In the genomic region with DNA sequence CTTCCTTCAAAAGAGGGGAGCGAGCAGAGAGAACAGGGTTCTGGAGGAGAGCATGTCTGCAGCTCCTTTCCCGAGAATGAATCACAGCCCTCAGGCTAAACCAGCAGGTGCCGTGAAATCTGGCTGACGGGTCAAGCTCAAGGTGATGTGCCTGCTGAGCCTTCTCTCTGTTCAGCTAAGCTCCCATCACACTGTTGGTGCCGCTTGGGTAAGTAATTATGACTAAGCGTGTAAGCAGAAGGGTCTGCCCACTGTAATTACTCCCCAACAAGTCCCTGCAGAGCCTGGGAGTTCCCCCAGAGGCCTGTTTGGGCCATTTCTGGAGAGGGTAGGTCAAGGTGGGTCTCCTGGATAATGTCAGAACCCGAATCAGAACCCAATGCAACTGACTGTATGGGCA, we compare ENCODE assay signal across 11 mouse cellular contexts.
DNase-seq lines count a peak whose midpoint lies in the region; ATAC-seq lines count a peak whose summit lies in the region.
"Had no signal": no experiment of that assay in that cellular context is flagged by ENCODE, and none has a peak within 500 bp of the region (broad histone marks: within the 10 kb centered on the region; RNA-seq: fewer than 3 reads in every experiment).

No protein-coding gene starts in this region.

- no peak overlapping the region for H3K27ac ChIP-seq in hindbrain, embryonic 11.5 days (ENCODE audit: low read depth, low read length)
- 0 out of 2 replicates have a peak overlapping the region, but pooled peaks have one; percentile 33 for H3K27ac ChIP-seq in neural tube, embryonic 13.5 days (replicated peaks)
- no peak overlapping the region for H3K27ac ChIP-seq in intestine, embryonic 15.5 days
- H3K27ac ChIP-seq: left cerebral cortex, adult 2 months had no signal

- H3K4me2 ChIP-seq in hindbrain, embryonic 11.5 days (replicated peaks; ENCODE audit: low read depth, low read length), result no peak overlapping the region
- no peak overlapping the region for H3K4me2 ChIP-seq in neural tube, embryonic 13.5 days
- no peak overlapping the region for H3K4me2 ChIP-seq in intestine, embryonic 15.5 days (replicated peaks)

- peaks cover 6% of the 10 kb centered on the region; the same call in 1 of the 2 replicates for H3K4me1 ChIP-seq in hindbrain, embryonic 11.5 days (replicated peaks; ENCODE audit: control insufficient read depth, insufficient read depth, low read length)
- peaks cover 52% of the 10 kb centered on the region for H3K4me1 ChIP-seq in neural tube, embryonic 13.5 days (replicated peaks)
- H3K4me1 ChIP-seq in intestine, embryonic 15.5 days (replicated peaks), result peaks cover 49% of the 10 kb centered on the region

- WGBS in hindbrain, embryonic 11.5 days, result 46% methylated on average over 7 of the region's 7 CpGs
- WGBS in neural tube, embryonic 13.5 days, result 30% methylated on average over 7 of the region's 7 CpGs
- 66% methylated on average over 7 of the region's 7 CpGs for WGBS in intestine, embryonic 15.5 days

- H3K9ac ChIP-seq in hindbrain, embryonic 11.5 days (ENCODE audit: low read depth, low read length), result no peak overlapping the region
- peak overlapping the region; percentile 34; the same call in 1 of the 2 replicates for H3K9ac ChIP-seq in neural tube, embryonic 13.5 days
- no peak overlapping the region for H3K9ac ChIP-seq in intestine, embryonic 15.5 days

- H3K36me3 ChIP-seq in hindbrain, embryonic 11.5 days (ENCODE audit: control insufficient read depth, insufficient read depth, low read length), result no peaks in the 10 kb centered on the region
- H3K36me3 ChIP-seq in neural tube, embryonic 13.5 days, result no peaks in the 10 kb centered on the region
- H3K36me3 ChIP-seq in intestine, embryonic 15.5 days, result no peaks in the 10 kb centered on the region

- H3K27me3 ChIP-seq in hindbrain, embryonic 11.5 days (ENCODE audit: control insufficient read depth, insufficient read depth, low read length), result no peaks in the 10 kb centered on the region
- no peaks in the 10 kb centered on the region for H3K27me3 ChIP-seq in neural tube, embryonic 13.5 days
- no peaks in the 10 kb centered on the region for H3K27me3 ChIP-seq in intestine, embryonic 15.5 days (replicated peaks)

- peak; percentile 33 to 45 for DNase-seq in cerebellum, adult 18-20 months
- DNase-seq in kidney, postnatal 10 days, result peak; percentile 32
- DNase-seq in kidney, postnatal 25 days, result no peak
- DNase-seq in hindbrain, embryonic 11.5 days (ENCODE audit: low spot score), result peak; percentile 26
- DNase-seq in thymus, postnatal 36 days, result no peak
- DNase-seq: heart, postnatal 4 days; lung, postnatal 14 days had no signal

- H3K4me3 ChIP-seq in hindbrain, embryonic 11.5 days (ENCODE audit: low read depth, low read length), result no peak overlapping the region
- H3K4me3 ChIP-seq in neural tube, embryonic 13.5 days, result no peak overlapping the region
- no peak overlapping the region for H3K4me3 ChIP-seq in intestine, embryonic 15.5 days (replicated peaks)
- H3K4me3 ChIP-seq: left cerebral cortex, adult 2 months had no signal

- no peak for ATAC-seq in cerebellum, adult (ENCODE audit: insufficient number of reproducible peaks, low FRiP score, low TSS enrichment)
- no peak for ATAC-seq in hindbrain, embryonic 11.5 days (ENCODE audit: low FRiP score)
- ATAC-seq in neural tube, embryonic 13.5 days (ENCODE audit: low read depth), result no peak
- no peak for ATAC-seq in intestine, embryonic 15.5 days

- H3K9me3 ChIP-seq in hindbrain, embryonic 11.5 days (ENCODE audit: control insufficient read depth, low read length), result no peaks in the 10 kb centered on the region
- no peaks in the 10 kb centered on the region for H3K9me3 ChIP-seq in neural tube, embryonic 13.5 days
- no peaks in the 10 kb centered on the region for H3K9me3 ChIP-seq in intestine, embryonic 15.5 days

Comparison
In these comparisons a context has a peak if more than half of its experiments do, and no peak if none do; other contexts are left out.
1. DNase-seq: peak in cerebellum, adult 18-20 months (2 of 2), kidney, postnatal 10 days (single experiment) and hindbrain, embryonic 11.5 days (single experiment); none in kidney, postnatal 25 days (0 of 2) and thymus, postnatal 36 days (0 of 2).